Mouse (Mus musculus): ENCODE results near the gene Tceanc.

Gene Tceanc

DNA sequence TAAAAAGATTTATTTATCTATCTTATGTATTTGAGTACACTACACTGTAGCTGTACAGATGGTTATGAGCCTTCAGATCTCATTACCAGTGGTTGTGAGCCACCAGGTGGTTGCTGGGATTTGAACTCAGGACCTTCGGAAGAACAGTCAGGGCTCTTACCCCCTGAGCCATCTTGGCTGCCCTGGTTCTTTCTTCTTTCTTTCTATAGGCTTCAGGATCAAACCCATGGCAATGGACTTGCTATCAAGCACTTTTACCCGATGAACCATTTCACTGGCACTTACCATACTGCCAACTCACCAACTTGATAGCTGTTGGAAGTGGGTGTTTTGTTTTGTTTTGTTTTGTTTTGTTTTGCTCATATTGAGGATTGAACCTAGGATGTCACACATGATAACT, 23.3 kb downstream of the Tceanc start:
- DNase-seq (ENCODE audit: low spot score) = no peak

DNA sequence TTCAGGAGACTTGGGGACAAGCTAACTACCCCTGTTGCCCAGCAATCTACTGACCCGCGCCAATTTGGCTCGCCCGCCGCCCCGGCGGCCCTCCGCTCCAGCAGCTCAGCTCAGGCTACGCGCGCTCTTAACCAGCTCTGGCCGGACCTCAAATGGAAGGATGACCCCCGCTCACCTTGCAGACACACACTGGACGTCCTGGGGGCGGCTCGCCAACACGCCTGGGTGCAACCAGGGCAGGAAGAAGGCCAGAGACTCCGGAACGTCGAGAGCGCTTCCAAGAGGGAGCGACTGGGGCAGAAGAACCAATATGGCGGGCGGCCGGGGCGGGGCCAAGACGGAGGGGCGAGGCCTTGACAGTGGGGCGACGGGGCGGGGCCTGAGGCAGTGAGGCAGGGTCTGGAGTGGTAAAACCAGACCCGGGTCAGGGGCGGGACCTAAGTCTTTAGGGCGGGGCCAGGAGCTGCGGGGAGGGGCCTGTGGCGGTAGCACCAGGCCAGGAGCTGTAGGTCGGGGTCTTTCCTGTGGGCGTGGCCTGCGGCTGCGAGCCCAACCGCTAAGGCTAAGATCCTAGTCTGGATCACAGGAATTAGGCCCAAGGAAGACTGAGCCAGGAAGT, 38.9 kb downstream of the Tceanc start, which contains the start of gene Rab9:
TSS of gene Rab9 (minus strand) at position 503 of the 619 bp plus-strand sequence.
- DNase-seq (ENCODE audit: low spot score) = peak; percentile 98

DNA sequence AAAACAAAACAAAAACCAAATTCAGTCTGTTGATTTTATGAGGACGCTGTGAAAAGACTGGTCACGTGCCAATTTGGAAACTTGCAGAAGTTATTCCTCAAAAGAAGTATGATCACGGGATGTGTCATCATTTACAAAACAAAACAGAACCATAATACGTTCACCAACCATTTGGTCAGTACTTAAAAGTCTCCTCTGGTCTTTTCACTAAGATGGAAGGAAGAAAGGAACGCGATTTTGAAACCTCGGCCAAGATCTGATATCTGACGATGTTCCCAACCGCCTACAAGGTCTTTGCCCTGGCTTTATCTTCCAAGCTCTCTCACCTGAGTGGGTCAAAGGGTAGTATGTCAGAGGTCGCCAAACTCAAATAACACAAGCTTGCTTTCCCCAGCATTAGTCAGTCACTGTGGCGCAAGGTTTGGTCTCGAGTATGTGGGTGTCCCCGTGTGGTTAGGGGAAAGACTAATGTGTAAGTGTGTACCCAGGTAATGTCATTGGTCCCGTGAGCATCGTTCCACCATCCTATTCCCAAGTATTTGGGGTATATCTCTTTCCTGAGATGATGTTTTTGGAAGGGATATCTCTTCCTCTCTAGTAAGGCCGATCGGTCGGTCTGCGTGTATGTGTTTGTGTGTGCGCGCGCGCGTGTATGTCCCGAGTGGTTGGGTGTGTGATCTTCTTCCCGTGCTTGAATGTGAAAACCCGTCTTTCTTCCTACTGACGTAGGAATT, 39.6 kb downstream of the Tceanc start:
- DNase-seq (ENCODE audit: low spot score) = no peak

DNA sequence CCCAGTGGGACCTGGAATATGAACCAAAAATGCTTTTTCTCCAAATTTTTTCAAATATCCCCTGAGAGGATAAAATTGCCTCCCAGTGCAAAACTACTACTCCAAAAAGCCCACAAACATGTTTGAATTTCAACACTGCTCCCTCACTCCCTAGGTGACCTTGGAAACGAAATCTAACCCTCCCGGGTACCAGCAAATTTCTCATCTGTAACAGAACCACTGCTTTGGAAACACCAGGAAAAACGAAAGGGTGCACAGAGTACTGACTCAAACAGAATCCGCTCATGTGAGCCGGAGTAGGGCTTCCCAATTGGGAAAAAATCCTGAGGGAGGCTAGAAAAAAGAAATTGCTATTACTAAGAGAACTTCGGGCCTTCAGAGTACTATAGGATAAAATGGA, 41.0 kb downstream of the Tceanc start:
- DNase-seq (ENCODE audit: low spot score) = no peak

DNA sequence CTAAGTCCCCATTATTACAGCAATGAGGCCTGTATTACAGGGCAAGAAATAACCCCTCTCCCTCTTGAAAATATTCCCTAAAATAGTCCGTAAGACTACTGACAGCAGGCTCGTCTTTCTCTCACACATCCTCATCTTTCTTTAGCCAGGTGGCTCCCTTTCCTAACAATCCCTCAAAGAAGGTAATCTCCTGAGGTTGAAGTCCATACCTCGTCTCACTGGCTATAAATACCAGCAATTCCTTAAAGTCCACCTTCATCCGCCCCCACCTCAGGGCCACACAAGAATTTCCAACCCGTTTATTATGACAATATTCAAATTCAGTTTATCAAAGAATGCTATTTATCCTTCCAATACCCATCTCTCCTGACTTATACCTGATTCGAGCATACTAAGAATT, 45.8 kb downstream of the Tceanc start:
- no peak for DNase-seq (ENCODE audit: low spot score)

DNA sequence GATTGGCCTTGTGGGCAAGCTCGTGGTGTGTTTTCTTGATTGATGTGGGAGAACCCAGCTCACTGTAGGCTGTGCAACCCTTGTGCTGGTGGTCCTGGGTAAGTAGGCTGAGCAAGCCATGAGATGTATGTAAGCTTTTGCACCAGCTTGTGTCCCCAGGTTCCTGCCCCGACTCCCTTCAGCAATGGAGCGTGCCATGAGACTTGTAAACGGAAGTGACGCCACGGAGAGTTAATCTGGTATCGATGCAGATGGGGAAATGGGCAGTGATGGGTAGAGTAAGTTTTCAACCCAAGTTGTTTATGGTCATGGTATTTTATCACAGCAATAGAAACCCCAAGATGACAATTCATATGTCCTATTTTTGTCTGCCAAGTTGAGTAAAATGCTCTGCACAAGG, 50.0 kb downstream of the Tceanc start:
- DNase-seq (ENCODE audit: low spot score) = no peak

DNA sequence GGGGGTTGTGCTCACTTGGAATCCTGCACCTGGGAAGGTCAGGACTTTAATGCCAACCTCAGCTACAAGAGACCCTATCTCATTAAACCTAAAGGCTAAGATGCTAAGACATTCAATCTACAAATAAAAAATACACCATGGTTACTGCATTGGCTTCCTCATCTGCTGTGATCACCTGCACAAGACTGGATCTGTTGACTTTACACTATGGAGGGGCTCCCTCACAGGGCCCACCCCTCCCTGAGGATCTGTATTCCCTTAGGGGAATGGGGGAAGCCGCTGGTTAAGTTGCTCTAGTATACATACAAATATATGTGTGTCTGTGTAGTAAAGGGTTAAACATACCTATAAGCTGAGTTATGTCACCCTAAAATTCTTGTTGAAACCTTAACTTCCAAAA, 62.8 kb downstream of the Tceanc start:
- DNase-seq (ENCODE audit: low spot score) = no peak

DNA sequence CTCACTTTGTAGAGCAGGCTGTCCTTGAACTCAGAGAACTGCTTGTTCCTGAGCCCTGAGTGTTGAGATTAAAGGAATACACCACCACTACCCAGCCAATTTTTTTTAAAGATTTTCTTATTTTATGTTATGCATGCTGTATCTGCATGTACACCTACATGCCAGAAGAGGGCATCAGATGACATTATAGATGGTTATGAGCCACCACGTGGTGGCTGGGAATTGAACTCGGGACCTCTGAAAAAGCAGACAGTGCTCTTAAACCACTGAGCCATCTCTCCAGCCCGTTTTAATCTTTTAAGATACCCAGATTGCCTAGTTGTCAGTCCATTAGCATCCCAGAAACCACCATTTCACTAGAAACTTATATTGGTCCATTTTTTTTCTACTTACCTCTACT, 64.0 kb downstream of the Tceanc start:
- no peak for DNase-seq (ENCODE audit: low spot score)

DNA sequence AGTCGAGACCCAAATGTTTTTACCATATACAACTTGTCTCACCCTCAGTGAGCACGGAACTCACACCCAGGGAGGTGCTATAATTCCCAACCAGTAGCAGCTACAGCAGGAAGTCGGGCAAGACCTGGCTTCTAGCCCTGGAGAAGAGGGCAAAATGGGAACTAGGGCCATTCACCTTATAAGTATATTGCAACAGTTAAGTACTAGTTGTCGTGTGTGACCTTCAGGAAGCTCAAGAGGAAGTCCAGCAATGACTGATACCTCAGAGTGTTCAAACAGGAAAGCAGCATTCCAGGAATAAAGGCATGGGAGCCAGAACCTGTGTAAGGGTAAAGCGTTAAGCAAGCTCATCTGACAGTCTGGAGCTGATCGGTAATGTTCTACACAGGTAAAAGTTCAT, 64.8 kb downstream of the Tceanc start:
- no peak for DNase-seq (ENCODE audit: low spot score)
